Mouse (Mus musculus) left cerebral cortex, adult 9 months (tissue): Measurements from ENCODE around the gene Jade2.
A peak's percentile ranks its signal among the peaks of the same experiment; 100 is the strongest.

ENCODE experiments used
- DNase-seq, 2 experiments: peaks; one replicate each; pipeline ENCODE4 v3.0.0; 2022; ENCODE audit warnings: low spot score in 2 of 2

Jade2 gene

GRCm38 (mm10) chr11:51835598-51835997, 21.9 kb downstream of the Jade2 start:
- no peak for DNase-seq

GRCm38 (mm10) chr11:51834067-51834411, 23.4 kb downstream of the Jade2 start:
- no peak for DNase-seq

- no peak for DNase-seq
Measured at GRCm38 (mm10) chr11:51833393-51834066, 23.9 kb downstream of the Jade2 start.

DNA sequence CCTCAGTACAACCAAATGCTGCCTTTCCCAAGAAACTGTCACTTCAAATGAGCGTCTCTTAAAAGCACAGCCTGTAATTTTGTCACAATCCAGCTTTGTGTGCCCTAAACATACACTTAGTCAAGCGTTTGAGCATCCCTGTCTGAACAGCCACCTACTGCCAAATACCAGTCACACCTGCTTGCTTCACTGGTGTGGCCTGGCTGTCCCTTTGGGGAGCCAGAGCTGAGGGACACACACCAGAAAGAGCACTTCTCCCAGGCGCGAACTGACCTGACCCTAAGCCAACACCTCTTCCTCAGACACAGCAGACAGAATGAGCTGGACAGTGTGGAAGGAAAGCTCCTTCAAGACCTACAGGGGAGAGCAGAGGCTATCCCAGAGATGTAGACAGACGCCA, 24.5 kb downstream of the Jade2 start:
- DNase-seq: no peak

DNA sequence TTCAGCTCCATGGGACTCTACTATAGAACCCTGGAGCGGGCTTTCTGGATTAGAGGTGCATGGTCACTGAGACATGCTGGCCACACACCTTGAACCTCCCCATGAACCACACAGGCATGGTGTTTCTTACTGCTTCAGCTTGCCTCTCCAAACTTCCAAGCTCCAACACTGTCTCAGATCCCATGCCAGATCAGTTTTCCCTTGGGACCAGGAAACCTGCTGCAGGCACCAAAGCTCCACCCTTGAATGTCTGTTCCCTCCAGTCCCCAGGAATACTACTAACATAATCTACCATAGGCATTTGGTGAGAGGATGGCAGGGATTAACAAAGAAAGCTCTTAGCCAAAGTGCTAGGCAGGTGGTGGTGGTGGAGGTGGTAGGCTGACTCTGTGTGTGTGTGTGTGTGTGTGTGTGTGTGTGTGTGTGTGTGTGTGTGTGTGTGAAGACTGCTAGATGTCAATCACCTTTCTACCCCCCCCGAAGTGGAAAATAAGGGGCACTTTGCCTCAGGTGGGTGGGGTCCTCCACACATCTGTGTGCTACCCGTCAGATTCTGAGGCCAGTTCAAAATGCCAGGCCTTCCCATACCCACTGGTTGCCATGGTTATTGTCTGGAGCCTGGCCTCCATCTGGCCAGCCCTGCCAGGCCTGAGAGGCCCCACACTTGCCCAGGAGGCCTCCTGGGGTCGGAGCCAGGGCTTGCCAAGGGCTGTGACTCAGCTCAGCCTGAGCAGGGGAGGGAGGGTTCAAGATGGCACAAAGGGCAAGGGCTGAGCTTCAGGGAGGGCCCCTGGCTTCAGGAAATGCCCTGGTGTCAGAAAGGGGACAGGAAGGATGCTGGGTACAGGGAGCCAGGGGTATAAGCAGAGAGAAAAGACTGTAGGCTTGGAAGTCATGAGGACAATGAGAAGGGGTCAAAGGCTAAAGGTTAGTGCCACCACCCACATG, 25.2 kb downstream of the Jade2 start:
- peak in 1 of 2 experiments; percentile 24 for DNase-seq

GRCm38 (mm10) chr11:51824867-51825424, 32.5 kb downstream of the Jade2 start:
- no peak for DNase-seq

GRCm38 (mm10) chr11:51823963-51824753, 33.3 kb downstream of the Jade2 start:
- no peak for DNase-seq

DNA sequence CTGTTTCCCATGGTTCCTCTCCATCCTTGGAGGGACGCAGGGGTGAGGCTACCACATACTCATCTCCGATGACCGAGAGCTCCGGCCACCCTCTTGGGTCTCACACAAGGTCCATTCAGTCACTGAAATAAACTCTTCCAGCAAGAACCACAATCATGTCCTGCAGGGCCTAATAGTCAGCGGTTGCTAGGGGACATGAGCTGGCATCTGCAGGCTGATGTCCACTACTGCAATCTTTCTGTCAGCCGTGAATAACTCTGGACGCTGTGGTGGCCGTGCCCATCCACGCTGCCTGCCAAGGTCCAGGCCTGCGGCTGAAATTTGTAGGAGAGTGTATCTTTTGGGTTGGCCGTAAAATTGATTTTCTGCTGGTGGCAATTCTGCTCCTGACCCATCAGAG, 34.2 kb downstream of the Jade2 start:
- no peak for DNase-seq

GRCm38 (mm10) chr11:51822736-51823135, 34.7 kb downstream of the Jade2 start:
- DNase-seq: no peak

DNA sequence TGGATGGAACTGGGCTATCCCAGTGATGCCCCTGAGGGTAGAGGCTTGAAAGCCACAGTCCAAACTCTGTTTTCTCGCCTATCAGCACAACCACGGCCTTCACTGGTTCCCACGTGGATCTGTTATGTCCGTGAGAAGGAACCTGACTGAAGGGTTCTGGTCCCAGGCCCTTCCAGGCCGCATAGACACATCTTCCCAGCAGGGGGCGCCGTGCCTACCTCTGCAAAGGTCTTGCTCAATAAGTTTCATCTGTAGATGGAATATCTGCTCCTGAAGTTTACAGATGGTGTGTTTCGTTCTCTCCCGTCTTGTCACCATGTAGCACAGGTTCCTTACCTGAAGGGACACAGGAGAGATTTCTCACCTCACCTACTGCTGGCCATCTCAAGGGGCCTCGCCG, 36.6 kb downstream of the Jade2 start:
- DNase-seq: peak in 1 of 2 experiments; percentile 75

- DNase-seq: peak in 1 of 2 experiments; percentile 51
Measured at GRCm38 (mm10) chr11:51819964-51820363, 37.5 kb downstream of the Jade2 start.

DNA sequence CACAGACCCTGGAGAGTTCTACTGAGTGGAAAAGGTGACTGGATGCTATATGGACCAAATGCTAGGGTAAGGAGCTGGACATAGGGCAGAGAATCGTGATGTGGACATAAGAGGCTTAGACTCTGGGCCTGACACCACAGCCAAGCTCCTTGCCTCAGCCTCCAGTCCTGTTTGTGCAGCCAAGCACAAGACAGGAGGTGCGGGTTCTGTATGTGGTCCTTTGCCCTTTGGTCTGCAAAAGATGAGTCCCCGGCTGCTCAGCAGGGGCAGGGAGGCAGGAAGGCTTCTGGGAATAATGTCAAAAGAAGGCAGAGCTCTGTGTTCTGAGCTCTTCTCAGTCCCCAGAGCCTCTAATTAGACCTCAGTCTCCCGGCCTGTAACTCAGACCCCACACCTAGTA, 38.6 kb downstream of the Jade2 start:
- DNase-seq: no peak

GRCm38 (mm10) chr11:51817756-51818155, 39.7 kb downstream of the Jade2 start:
- peak in 1 of 2 experiments; percentile 86 for DNase-seq

DNA sequence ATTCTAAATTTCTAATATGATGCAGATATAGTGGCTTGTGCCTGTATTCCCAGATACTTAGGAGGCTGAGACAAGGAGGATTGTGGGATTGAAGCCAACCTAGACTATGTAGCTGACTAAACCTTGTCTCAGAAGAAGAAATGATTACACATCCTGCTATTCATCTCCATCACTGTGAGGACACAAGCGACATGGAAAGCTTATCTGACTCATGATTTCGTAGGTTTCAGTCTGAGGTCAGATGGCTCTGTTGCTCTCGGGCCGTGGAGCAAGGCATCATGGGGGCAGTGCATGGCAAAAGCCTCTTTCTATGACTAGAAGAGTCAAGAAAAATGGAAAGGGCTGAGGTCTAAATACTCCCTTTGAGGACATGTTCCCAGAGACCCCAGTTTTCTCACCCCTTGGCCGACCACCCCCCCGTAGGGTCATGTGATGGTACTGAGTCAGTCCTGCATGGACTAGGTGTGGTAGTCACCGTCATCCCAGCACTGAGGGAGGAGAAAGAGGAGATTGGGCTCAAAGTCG, 45.4 kb downstream of the Jade2 start:
- no peak for DNase-seq

DNA sequence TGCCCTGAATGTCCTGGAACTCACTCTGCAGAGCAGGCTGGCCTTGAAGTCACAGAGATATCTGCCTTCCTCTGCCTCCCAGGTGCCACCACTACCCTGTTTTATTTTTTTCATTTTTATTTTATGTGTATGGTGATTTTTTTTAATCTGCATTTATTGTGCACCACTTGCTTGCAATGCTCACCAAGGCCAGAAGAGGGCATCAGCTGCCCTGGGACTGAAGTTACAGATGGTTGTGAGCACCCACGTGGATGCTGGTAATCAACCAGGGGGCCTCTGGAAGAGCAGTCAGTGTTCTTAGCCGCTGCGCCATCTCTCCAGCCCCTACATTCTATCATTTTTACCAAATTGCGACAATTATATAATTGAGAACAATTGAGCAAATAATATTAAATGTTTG, 46.2 kb downstream of the Jade2 start:
- no peak for DNase-seq

DNA sequence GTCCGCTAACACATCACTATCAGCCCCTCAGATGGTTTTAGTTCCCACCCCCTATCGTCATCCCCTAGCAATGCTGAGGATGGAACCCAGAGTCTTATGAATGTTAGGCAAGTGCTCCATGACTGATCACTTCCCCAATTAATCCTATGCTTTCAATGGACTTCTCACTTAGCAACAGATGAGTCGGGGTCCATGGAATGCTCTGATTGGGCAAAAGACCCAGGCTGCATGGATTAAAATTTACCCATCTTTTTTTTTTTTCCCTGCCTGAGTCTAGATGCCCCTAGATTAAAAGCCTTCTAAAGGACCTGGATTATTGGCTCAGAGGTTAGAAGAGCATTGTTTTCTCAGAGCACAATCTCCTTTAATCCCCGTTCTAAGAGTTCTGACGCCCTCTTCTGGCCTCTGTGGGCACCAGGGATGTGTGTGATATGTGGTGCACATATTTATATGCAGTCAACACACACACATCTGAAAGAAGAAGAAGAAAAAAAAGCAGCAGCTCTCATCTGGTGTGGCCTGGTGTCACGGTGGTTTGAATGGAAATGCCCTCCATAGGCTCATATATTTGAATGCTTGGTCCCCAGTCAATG, 47.7 kb downstream of the Jade2 start:
- peak in 1 of 2 experiments; percentile 55 for DNase-seq

DNA sequence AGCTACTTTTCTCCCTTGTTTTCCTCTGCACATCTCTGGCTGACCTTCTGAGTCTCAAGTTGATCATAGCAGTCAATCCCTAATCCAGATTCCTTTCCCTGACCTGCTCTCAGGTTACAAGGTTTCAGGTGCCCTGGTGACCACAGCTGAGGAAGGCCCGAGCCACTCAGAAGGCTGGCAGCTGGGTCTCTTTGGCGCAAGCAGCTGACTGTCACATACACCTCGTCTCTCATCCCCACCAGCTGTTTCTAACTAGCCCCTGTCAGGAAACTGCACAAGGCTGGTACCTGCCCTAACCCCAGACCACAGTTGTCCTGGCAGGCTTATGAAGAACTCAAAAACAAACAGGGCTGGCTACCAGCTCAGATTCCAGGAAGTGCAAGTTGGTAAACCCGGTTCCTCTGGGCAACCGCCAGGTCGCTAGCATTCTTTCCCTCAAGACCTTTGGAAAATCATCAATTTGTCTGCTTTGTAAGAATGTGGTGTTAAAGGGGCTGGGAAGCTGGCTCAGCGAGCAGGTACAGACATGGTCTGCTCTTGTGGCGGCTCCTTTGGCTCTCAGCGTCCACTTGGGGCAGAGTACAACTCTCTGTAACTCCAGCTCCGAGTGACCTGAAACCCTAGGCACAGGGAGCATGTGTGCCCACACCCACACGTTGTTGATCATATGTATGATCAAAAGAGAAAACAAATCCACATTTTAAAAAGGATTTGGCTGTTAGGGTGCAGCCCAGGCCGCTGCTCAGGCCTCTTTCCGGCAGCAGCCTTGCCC, 50.2 kb downstream of the Jade2 start:
- DNase-seq: no peak

DNA sequence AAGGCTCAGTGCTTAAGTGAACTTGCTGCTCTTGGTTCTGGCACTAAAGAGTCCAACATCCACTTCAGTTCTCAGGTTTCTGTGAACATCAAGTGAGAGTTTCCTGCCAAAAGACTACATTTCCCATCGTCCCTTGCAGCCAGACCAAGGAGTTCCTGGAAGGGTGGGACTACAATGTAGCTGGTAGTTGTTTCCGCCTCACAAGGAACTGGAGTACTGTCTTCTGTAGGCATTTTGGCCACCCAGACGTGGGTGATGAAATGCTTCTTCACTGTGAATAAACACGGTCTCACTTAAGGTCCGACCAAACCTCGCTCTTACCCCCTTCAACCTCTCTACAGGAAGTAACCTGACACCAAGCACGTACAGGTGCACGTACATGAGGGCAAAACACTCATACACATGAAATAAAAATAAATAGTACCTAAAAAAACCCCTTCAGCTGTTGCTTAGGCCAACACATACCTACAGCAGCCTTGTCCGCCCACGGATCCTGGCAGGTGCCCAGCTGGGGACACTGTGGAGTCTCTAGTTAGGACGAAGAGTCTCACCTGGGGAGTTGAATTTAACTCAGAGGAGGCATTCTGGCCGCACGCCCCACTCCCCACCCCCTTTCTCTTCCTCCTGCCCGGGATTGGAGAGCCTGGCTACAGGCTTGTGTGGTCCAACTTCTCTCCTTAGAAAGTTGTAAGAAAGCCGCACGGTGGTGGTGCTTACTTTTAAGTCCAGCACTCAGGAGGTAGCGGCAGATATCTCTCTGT, 52.1 kb downstream of the Jade2 start:
- peak; percentile 58 to 75 for DNase-seq

GRCm38 (mm10) chr11:51800634-51801325, 56.7 kb downstream of the Jade2 start:
- peak in 1 of 2 experiments; percentile 58 for DNase-seq
